13 mouse cellular contexts compared by ENCODE assay signal in the genomic region with DNA sequence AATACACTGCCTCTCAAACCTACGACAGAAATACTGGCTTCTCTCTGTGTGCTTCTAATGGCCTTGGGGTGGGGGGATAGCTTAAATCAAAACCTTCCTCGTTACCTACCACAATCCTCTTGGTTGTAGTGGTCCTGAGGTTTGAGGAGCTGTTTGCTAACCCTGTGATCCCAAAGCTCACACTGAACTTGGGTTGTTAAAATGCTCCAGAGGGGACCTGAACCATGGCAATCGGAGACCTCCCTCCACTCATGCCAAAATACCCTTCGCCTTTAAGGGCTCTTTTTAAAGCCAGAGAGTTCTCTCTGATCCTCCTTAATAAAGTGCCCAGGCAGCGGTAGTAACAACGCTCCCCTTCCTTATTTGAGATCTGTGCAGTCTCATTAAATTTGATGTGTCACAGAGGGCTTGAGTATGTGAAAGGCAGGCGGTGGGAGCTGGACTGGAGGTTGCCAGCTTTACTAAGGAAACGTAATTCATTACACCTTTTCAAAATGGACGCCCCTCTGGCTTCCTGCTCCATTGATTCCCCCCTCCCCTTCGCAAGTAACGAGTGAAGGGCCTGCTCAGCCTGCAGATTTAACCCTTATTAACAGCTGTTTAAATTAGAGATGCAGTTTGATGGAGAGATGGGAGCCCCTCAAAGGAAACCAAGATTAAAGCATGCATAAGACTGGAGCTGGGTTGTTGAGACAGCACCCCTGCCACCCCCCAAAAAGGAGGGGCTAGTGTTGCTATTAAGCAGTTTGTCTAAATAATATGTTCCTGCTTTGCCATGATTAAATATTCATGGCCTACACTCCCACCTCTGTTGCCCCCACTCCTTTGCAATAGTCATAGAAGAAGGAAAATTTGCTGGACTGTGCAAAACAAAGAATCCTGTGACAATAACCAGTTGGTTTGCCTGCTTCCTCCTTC.
DNase-seq lines count a peak whose midpoint lies in the region; ATAC-seq lines count a peak whose summit lies in the region.
"Had no signal": no experiment of that assay in that cellular context is flagged by ENCODE, and none has a peak within 500 bp of the region (broad histone marks: within the 10 kb centered on the region; RNA-seq: fewer than 3 reads in every experiment).

No protein-coding gene starts in this region.

- no peaks in the 10 kb centered on the region for H3K27me3 ChIP-seq in forebrain, embryonic 12.5 days
- H3K27me3 ChIP-seq in hindbrain, embryonic 16.5 days (replicated peaks; ENCODE audit: control insufficient read depth, insufficient read depth, low read length), result no peaks in the 10 kb centered on the region
- H3K27me3 ChIP-seq in midbrain, embryonic 15.5 days (replicated peaks), result no peaks in the 10 kb centered on the region
- H3K27me3 ChIP-seq: heart, embryonic 13.5 days had no signal

- H3K4me1 ChIP-seq in forebrain, embryonic 12.5 days, result peaks cover 13% of the 10 kb centered on the region; the same call in 1 of the 2 replicates
- peaks cover 9% of the 10 kb centered on the region; the same call in 1 of the 2 replicates for H3K4me1 ChIP-seq in hindbrain, embryonic 16.5 days (ENCODE audit: control insufficient read depth, insufficient read depth, low read depth, low read length)
- peaks cover 9% of the 10 kb centered on the region for H3K4me1 ChIP-seq in midbrain, embryonic 15.5 days
- H3K4me1 ChIP-seq: heart, embryonic 13.5 days had no signal

- ATAC-seq in forebrain, embryonic 12.5 days (ENCODE audit: low FRiP score), result peak; percentile 89
- peak; percentile 65 for ATAC-seq in hindbrain, embryonic 16.5 days
- peak; percentile 75 for ATAC-seq in midbrain, embryonic 15.5 days (replicated peaks)
- ATAC-seq: activated CD4-positive, CD25-positive, alpha-beta regulatory T cell, adult 4 months had no signal

- WGBS in forebrain, embryonic 12.5 days, result 23% methylated on average over 11 of the region's 11 CpGs
- WGBS in hindbrain, embryonic 16.5 days, result 35% methylated on average over 11 of the region's 11 CpGs
- 31% methylated on average over 11 of the region's 11 CpGs for WGBS in midbrain, embryonic 15.5 days

- intact Hi-C loops in heart, postnatal 14 days (cut with DNase I), result no loop called here

- peak; percentile 48 for DNase-seq in embryo, embryonic 11 days
- no peak for DNase-seq in embryo, embryonic 9.5 days (ENCODE audit: extremely low spot score)
- no peak for DNase-seq in left cerebral cortex, adult 8-10 months (ENCODE audit: low spot score in 2 of 2)
- DNase-seq in urinary bladder, postnatal 25 days (ENCODE audit: low spot score), result no peak
- DNase-seq in heart, postnatal 14 days, result no peak
- DNase-seq: cerebellum, postnatal 14 days; kidney, adult 8-10 months had no signal

- H3K27ac ChIP-seq in forebrain, embryonic 12.5 days, result peak overlapping the region; percentile 87
- H3K27ac ChIP-seq in hindbrain, embryonic 16.5 days (ENCODE audit: low read depth, low read length), result peak overlapping the region; percentile 51; the same call in 1 of the 2 replicates
- H3K27ac ChIP-seq in midbrain, embryonic 15.5 days, result peak overlapping the region; percentile 64
- H3K27ac ChIP-seq: heart, embryonic 13.5 days had no signal

- no peaks in the 10 kb centered on the region for H3K9me3 ChIP-seq in forebrain, embryonic 12.5 days
- H3K9me3 ChIP-seq in hindbrain, embryonic 16.5 days (ENCODE audit: control insufficient read depth, low read length), result no peaks in the 10 kb centered on the region
- no peaks in the 10 kb centered on the region for H3K9me3 ChIP-seq in midbrain, embryonic 15.5 days
- H3K9me3 ChIP-seq: G1E had no signal

- H3K4me3 ChIP-seq in forebrain, embryonic 12.5 days (replicated peaks), result no peak overlapping the region
- no peak overlapping the region for H3K4me3 ChIP-seq in hindbrain, embryonic 16.5 days (ENCODE audit: low read length)
- no peak overlapping the region for H3K4me3 ChIP-seq in midbrain, embryonic 15.5 days
- H3K4me3 ChIP-seq: heart, embryonic 13.5 days had no signal

- H3K4me2 ChIP-seq in forebrain, embryonic 12.5 days, result no peak overlapping the region
- H3K4me2 ChIP-seq in hindbrain, embryonic 16.5 days (ENCODE audit: low read length), result no peak overlapping the region
- no peak overlapping the region for H3K4me2 ChIP-seq in midbrain, embryonic 15.5 days
- H3K4me2 ChIP-seq: heart, embryonic 13.5 days had no signal

- no peak overlapping the region for H3K9ac ChIP-seq in forebrain, embryonic 12.5 days
- H3K9ac ChIP-seq in hindbrain, embryonic 16.5 days (ENCODE audit: low read depth, low read length), result 0 out of 2 replicates have a peak overlapping the region, but pooled peaks have one; percentile 17
- H3K9ac ChIP-seq in midbrain, embryonic 15.5 days, result no peak overlapping the region
- H3K9ac ChIP-seq: heart, embryonic 13.5 days had no signal

- H3K36me3 ChIP-seq in forebrain, embryonic 12.5 days (replicated peaks), result no peaks in the 10 kb centered on the region; the same call in 1 of the 2 replicates
- no peaks in the 10 kb centered on the region for H3K36me3 ChIP-seq in hindbrain, embryonic 16.5 days (ENCODE audit: control insufficient read depth, insufficient read depth, low read length)
- H3K36me3 ChIP-seq in midbrain, embryonic 15.5 days (replicated peaks), result no peaks in the 10 kb centered on the region
- H3K36me3 ChIP-seq: G1E; heart, embryonic 13.5 days had no signal
